Comparison of ENCODE assay signal across 19 mouse cellular contexts in genomic region chr8:78162046-78162445, GRCm38 (mm10). TPM values are rescaled to one million over a fixed set of nuclear protein-coding genes. Genes with fewer than 3 reads are reported as not detected.
DNase-seq lines count a peak whose midpoint lies in the region; ATAC-seq and TF ChIP-seq lines count a peak whose summit lies in the region.
"Had no signal": no experiment of that assay in that cellular context is flagged by ENCODE, and none has a peak within 500 bp of the region (broad histone marks: within the 10 kb centered on the region; RNA-seq: fewer than 3 reads in every experiment).

No protein-coding gene starts in this region.

- peak; percentile 58; the same call in 1 of the 2 replicates for ATAC-seq in forebrain, embryonic 16.5 days
- ATAC-seq in liver, postnatal 0 days = no peak
- ATAC-seq: inflammation-experienced regulatory T-cells, adult 6 months; midbrain, embryonic 16.5 days had no signal

- TF ChIP-seq EP300 in liver, postnatal 0 days (IDR thresholded peaks at IDR 0.05; ENCODE audit: low read depth) = no peak

- H3K27me3 ChIP-seq in forebrain, embryonic 16.5 days (replicated peaks; ENCODE audit: control insufficient read depth, insufficient read depth, low read length) = no peaks in the 10 kb centered on the region
- H3K27me3 ChIP-seq in cerebellum, adult 2 months (ENCODE audit: control insufficient read depth, insufficient read depth, low read length) = no peaks in the 10 kb centered on the region
- H3K27me3 ChIP-seq in liver, postnatal 0 days (ENCODE audit: insufficient read depth, low read length) = no peaks in the 10 kb centered on the region

- no peaks in the 10 kb centered on the region for H3K9me3 ChIP-seq in forebrain, embryonic 16.5 days (ENCODE audit: control insufficient read depth, low read length)
- no peaks in the 10 kb centered on the region for H3K9me3 ChIP-seq in liver, postnatal 0 days (ENCODE audit: low read length)
- H3K9me3 ChIP-seq: heart, embryonic 10.5 days; neural tube, embryonic 13.5 days had no signal

- TF ChIP-seq CTCF in cerebellum, adult 2 months (IDR thresholded peaks at IDR 0.05; ENCODE audit: borderline replicate concordance, insufficient read depth, low read depth, low read length) = no peak
- TF ChIP-seq CTCF in liver, postnatal 0 days (IDR thresholded peaks at IDR 0.05; ENCODE audit: low read depth) = no peak

- H3K9ac ChIP-seq in forebrain, embryonic 16.5 days (replicated peaks; ENCODE audit: low read depth, low read length) = no peak overlapping the region
- no peak overlapping the region for H3K9ac ChIP-seq in liver, postnatal 0 days (replicated peaks)
- H3K9ac ChIP-seq: liver, embryonic 14.5 days; neural tube, embryonic 13.5 days had no signal

- H3K36me3 ChIP-seq in forebrain, embryonic 16.5 days (ENCODE audit: control insufficient read depth, insufficient read depth) = no peaks in the 10 kb centered on the region
- no peaks in the 10 kb centered on the region for H3K36me3 ChIP-seq in liver, postnatal 0 days (replicated peaks; ENCODE audit: insufficient read depth, low read length)
- H3K36me3 ChIP-seq: heart, embryonic 10.5 days; neural tube, embryonic 13.5 days had no signal

- peaks cover 6% of the 10 kb centered on the region; the same call in 1 of the 2 replicates for H3K4me1 ChIP-seq in forebrain, embryonic 16.5 days (replicated peaks; ENCODE audit: control insufficient read depth, insufficient read depth, low read length)
- no peaks in the 10 kb centered on the region for H3K4me1 ChIP-seq in cerebellum, adult 2 months (ENCODE audit: control insufficient read depth, insufficient read depth, low read length)
- no peaks in the 10 kb centered on the region for H3K4me1 ChIP-seq in liver, postnatal 0 days (ENCODE audit: insufficient read depth)
- H3K4me1 ChIP-seq: heart, embryonic 10.5 days; neural tube, embryonic 13.5 days had no signal

- H3K4me2 ChIP-seq in forebrain, embryonic 16.5 days (ENCODE audit: low read length) = no peak overlapping the region
- no peak overlapping the region for H3K4me2 ChIP-seq in liver, postnatal 0 days (ENCODE audit: low read depth, low read length)
- H3K4me2 ChIP-seq: neural tube, embryonic 13.5 days had no signal

- peak; percentile 3 for DNase-seq in adrenal gland, postnatal 10 days
- DNase-seq in adrenal gland, postnatal 14 days = no peak
- DNase-seq in left cerebral cortex, adult 11 months (ENCODE audit: low spot score) = peak; percentile 2
- DNase-seq in left cerebral cortex, postnatal 36 days (ENCODE audit: low spot score in 2 of 2) = no peak
- peak; percentile 6 to 50 for DNase-seq in layer of hippocampus, postnatal 14 days (ENCODE audit: low spot score in 2 of 2)
- DNase-seq in cerebellum, adult 2 months = no peak
- no peak for DNase-seq in liver, postnatal 0 days
- DNase-seq: adrenal gland, postnatal 25 days; heart, postnatal 4 days; lung, postnatal 4 days had no signal

- intact Hi-C loops in left cerebral cortex, postnatal 36 days (cut with DNase I) = no loop called here

- TF ChIP-seq POLR2A in cerebellum, adult 2 months (IDR thresholded peaks at IDR 0.05; ENCODE audit: borderline replicate concordance, insufficient read depth, low read length) = no peak

- H3K4me3 ChIP-seq in forebrain, embryonic 16.5 days (replicated peaks; ENCODE audit: low read length) = no peak overlapping the region
- H3K4me3 ChIP-seq in cerebellum, adult 2 months (replicated peaks; ENCODE audit: insufficient read depth, low read depth, low read length) = no peak overlapping the region
- no peak overlapping the region for H3K4me3 ChIP-seq in liver, postnatal 0 days (ENCODE audit: low read depth, low read length)
- H3K4me3 ChIP-seq: heart, embryonic 10.5 days; neural tube, embryonic 13.5 days had no signal

- WGBS in forebrain, embryonic 16.5 days = 6% methylated on average over 1 of the region's 1 CpGs
- 26% methylated on average over 1 of the region's 1 CpGs for WGBS in cerebellum, adult 2 months
- 68% methylated on average over 1 of the region's 1 CpGs for WGBS in liver, postnatal 0 days (ENCODE audit: insufficient replicate concordance)

- H3K27ac ChIP-seq in forebrain, embryonic 16.5 days (ENCODE audit: low read length) = no peak overlapping the region
- H3K27ac ChIP-seq in cerebellum, adult 2 months (ENCODE audit: insufficient read depth, low read length) = no peak overlapping the region
- H3K27ac ChIP-seq in liver, postnatal 0 days (ENCODE audit: low read depth) = no peak overlapping the region
- H3K27ac ChIP-seq: heart, embryonic 10.5 days; liver, embryonic 14.5 days; neural tube, embryonic 13.5 days had no signal

RNA-seq across cellular contexts. Expression of gene Ttc29, which starts 51.1 kb away (rescaled TPM):
- not detected for total RNA-seq in adrenal gland, postnatal 10 days (2021)
- not detected in 2 replicates for total RNA-seq in adrenal gland, postnatal 14 days (2021)
- total RNA-seq in left cerebral cortex, postnatal 36 days (2021) = under 1 TPM in 1 of 2 experiments, not detected in 1; 0.74 TPM
- 0.32 and 0.65 TPM in 2 replicates for polyA plus RNA-seq in forebrain, embryonic 16.5 days (2015; fragmentation: Nextera tagmentation; extraction: Ambion mirVana)
- total RNA-seq in layer of hippocampus, postnatal 14 days (2021) = 1 to 10 TPM in 1 of 2 experiments, under 1 TPM in 1; 0.81 to 1.0 TPM
- 0.36 and 0.70 TPM in 2 replicates for polyA plus RNA-seq in cerebellum, adult 2 months (2012; rRNA removed)
- polyA plus RNA-seq in liver, postnatal 0 days (2015; fragmentation: Nextera tagmentation; extraction: Ambion mirVana) = not detected in 2 replicates
- total RNA-seq: adrenal gland, postnatal 25 days; gastrocnemius, adult 8-10 months; heart, postnatal 4 days; left cerebral cortex, adult 18-20 months had no signal
- polyA plus RNA-seq: heart, embryonic 10.5 days; inflammation-experienced regulatory T-cells, adult 6 months; liver, embryonic 14.5 days; neural tube, embryonic 13.5 days; stomach, embryonic 14.5 days had no signal

Comparison
In these comparisons a context has a peak if more than half of its experiments do, and no peak if none do; other contexts are left out.
1. DNase-seq: peak in adrenal gland, postnatal 10 days (single experiment), left cerebral cortex, adult 11 months (single experiment) and layer of hippocampus, postnatal 14 days (2 of 2); none in adrenal gland, postnatal 14 days (single experiment), left cerebral cortex, postnatal 36 days (0 of 2), cerebellum, adult 2 months (0 of 2) and liver, postnatal 0 days (single experiment).